Comparison of ENCODE assay signal across 8 mouse cellular contexts in the genomic region with DNA sequence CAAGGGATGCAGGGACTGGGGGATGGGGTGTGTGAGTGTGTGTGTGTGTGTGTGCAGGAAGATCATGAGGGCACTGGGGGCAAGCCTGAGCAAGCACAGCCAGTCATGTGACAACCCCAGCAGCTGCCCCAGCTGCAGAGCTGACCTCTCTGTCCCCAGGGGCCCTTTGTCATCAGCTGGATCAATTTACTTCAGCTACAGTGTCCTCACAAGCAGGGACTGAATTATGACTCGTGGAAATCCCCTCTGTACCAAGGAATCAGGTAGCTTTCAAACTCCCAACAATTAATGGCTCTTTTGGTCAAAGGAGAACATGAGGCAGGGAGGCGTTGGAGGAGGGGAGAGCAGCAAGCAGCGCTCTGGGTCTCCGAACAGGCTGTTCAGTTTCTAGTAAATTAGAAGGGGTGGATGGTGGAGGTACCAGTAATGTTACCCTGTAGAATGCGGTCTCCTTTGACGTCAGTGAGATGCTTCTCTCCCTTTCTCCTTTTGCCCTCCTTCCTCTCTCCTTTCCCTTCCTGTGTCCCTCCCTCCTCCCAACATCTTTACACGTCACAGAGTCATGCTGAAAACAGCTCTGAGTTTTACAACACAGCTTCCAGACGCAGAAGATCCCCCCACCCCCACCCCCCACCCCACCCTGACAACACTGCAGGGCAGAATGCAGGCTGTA.
DNase-seq lines count a peak whose midpoint lies in the region; ATAC-seq and TF ChIP-seq lines count a peak whose summit lies in the region.

No protein-coding gene starts in this region.

- H3K27me3 ChIP-seq in heart, postnatal 0 days (ENCODE audit: control insufficient read depth, insufficient read depth, low read length), result no peaks in the 10 kb centered on the region
- H3K27me3 ChIP-seq in midbrain, embryonic 12.5 days, result no peaks in the 10 kb centered on the region

- H3K9me3 ChIP-seq in heart, postnatal 0 days (replicated peaks; ENCODE audit: control insufficient read depth, low read length), result no peaks in the 10 kb centered on the region
- no peaks in the 10 kb centered on the region for H3K9me3 ChIP-seq in midbrain, embryonic 12.5 days

- H3K9ac ChIP-seq in heart, postnatal 0 days (replicated peaks; ENCODE audit: low read depth, low read length), result no peak overlapping the region; the same call in 1 of the 2 replicates
- 0 out of 2 replicates have a peak overlapping the region, but pooled peaks have one; percentile 2 for H3K9ac ChIP-seq in midbrain, embryonic 12.5 days (replicated peaks)

- H3K4me2 ChIP-seq in heart, postnatal 0 days (ENCODE audit: low read depth, low read length), result peak overlapping the region; percentile 32; the same call in 1 of the 2 replicates
- peak overlapping the region; percentile 42 for H3K4me2 ChIP-seq in midbrain, embryonic 12.5 days (replicated peaks)

- no peak for TF ChIP-seq CTCF in heart, postnatal 0 days (IDR thresholded peaks at IDR 0.05; ENCODE audit: low read depth)

- no peak for ATAC-seq in heart, postnatal 0 days (ENCODE audit: insufficient read depth, low read depth)
- peak; percentile 79 for ATAC-seq in midbrain, embryonic 12.5 days (ENCODE audit: low FRiP score, low read depth)

- peaks cover 42% of the 10 kb centered on the region for H3K4me1 ChIP-seq in heart, postnatal 0 days (ENCODE audit: control insufficient read depth, insufficient read depth)
- H3K4me1 ChIP-seq in midbrain, embryonic 12.5 days, result peaks cover 21% of the 10 kb centered on the region

- H3K4me3 ChIP-seq in heart, postnatal 0 days (ENCODE audit: low read depth, low read length), result no peak overlapping the region
- H3K4me3 ChIP-seq in midbrain, embryonic 12.5 days, result no peak overlapping the region

- peak overlapping the region; percentile 92 for H3K27ac ChIP-seq in heart, postnatal 0 days (ENCODE audit: low read depth)
- H3K27ac ChIP-seq in midbrain, embryonic 12.5 days (replicated peaks), result peak overlapping the region; percentile 91

- H3K36me3 ChIP-seq in heart, postnatal 0 days (replicated peaks; ENCODE audit: control insufficient read depth, insufficient read depth, low read length), result no peaks in the 10 kb centered on the region
- H3K36me3 ChIP-seq in midbrain, embryonic 12.5 days, result no peaks in the 10 kb centered on the region

- DNase-seq in urinary bladder, postnatal 14 days (ENCODE audit: low spot score), result peak; percentile 51
- DNase-seq in urinary bladder, adult 2 months (ENCODE audit: low spot score), result no peak
- DNase-seq in embryo, embryonic 9.5 days (ENCODE audit: extremely low spot score), result peak; percentile 83
- peak; percentile 70 for DNase-seq in heart, postnatal 0 days (ENCODE audit: low spot score)
- DNase-seq in kidney, postnatal 25 days, result peak; percentile 80 to 92
- DNase-seq in telencephalon, adult 2 months (ENCODE audit: low read depth, low spot score), result peak; percentile 82
- no peak for DNase-seq in thymus, postnatal 14 days

- 5% methylated on average over 8 of the region's 8 CpGs for WGBS in heart, postnatal 0 days
- 9% methylated on average over 8 of the region's 8 CpGs for WGBS in midbrain, embryonic 12.5 days

- no peak for TF ChIP-seq EP300 in heart, postnatal 0 days (IDR thresholded peaks at IDR 0.05; ENCODE audit: low read depth)

Comparison
In these comparisons a context has a peak if more than half of its experiments do, and no peak if none do; other contexts are left out.
1. DNase-seq: peak in urinary bladder, postnatal 14 days (single experiment), embryo, embryonic 9.5 days (single experiment), heart, postnatal 0 days (single experiment), kidney, postnatal 25 days (2 of 2) and telencephalon, adult 2 months (single experiment); none in urinary bladder, adult 2 months (single experiment) and thymus, postnatal 14 days (single experiment).